Mouse (Mus musculus): ENCODE results near the gene Fbxl21. TPM values are rescaled to one million over a fixed set of nuclear protein-coding genes. Genes with fewer than 3 reads are reported as not detected.

The Fbxl21 gene
- polyA plus RNA-seq (2014; fragmentation: Nextera tagmentation; extraction: Ambion mirVana), result 3.9 and 4.1 TPM in 2 replicates

GRCm38 (mm10) chr13:56522081-56522820 lies at the start of gene Fbxl21:
TSS of gene Fbxl21 (plus strand) at chr13:56522472.
- no peaks in the 10 kb centered on the region for H3K27me3 ChIP-seq (ENCODE audit: control insufficient read depth, insufficient read depth, low read length)
- ATAC-seq (ENCODE audit: low FRiP score) (peak; percentile 96), DNase-seq (ENCODE audit: low spot score) (peak; percentile 82)
- H3K4me1 ChIP-seq (replicated peaks; ENCODE audit: control insufficient read depth, insufficient read depth, low read length), result no peaks in the 10 kb centered on the region
- WGBS, result 1% methylated on average over 53 of the region's 56 CpGs
- peak within 1 kb of the TSS; percentile 71 for H3K9ac ChIP-seq
- H3K27ac ChIP-seq, result no peak within 1 kb of the TSS
- H3K36me3 ChIP-seq (replicated peaks; ENCODE audit: control insufficient read depth, insufficient read depth), result no peaks in the 10 kb centered on the region
- peak within 1 kb of the TSS; percentile 94 for H3K4me2 ChIP-seq (replicated peaks)
- no peaks in the 10 kb centered on the region for H3K9me3 ChIP-seq (ENCODE audit: control insufficient read depth, low read length)
- peak within 1 kb of the TSS; percentile 71 for H3K4me3 ChIP-seq (replicated peaks; ENCODE audit: low read length)

- ATAC-seq (ENCODE audit: low FRiP score), result no peak
- Histone ChIP-seq H3K4me3 (replicated peaks; ENCODE audit: low read length) (no peak overlapping the region), H3K27me3 (ENCODE audit: control insufficient read depth, insufficient read depth, low read length) (no peaks in the 10 kb centered on the region), H3K4me2 (replicated peaks) (no peak overlapping the region), H3K4me1 (replicated peaks; ENCODE audit: control insufficient read depth, insufficient read depth, low read length) (0 out of 2 replicates have a peak, but pooled peaks cover 3% of the 10 kb centered on the region), H3K36me3 (replicated peaks; ENCODE audit: control insufficient read depth, insufficient read depth) (no peaks in the 10 kb centered on the region), H3K9ac (no peak overlapping the region), H3K27ac (no peak overlapping the region), H3K9me3 (ENCODE audit: control insufficient read depth, low read length) (no peaks in the 10 kb centered on the region)
- 93% methylated on average over 9 of the region's 9 CpGs for WGBS
- no peak for DNase-seq (ENCODE audit: low spot score)
Observed at GRCm38 (mm10) chr13:56472661-56473060, 49.6 kb upstream of the Fbxl21 start.

GRCm38 (mm10) chr13:56475363-56475762 lies 46.9 kb upstream of the Fbxl21 start:
- H3K27me3 ChIP-seq (ENCODE audit: control insufficient read depth, insufficient read depth, low read length), result no peaks in the 10 kb centered on the region
- no peaks in the 10 kb centered on the region for H3K36me3 ChIP-seq (replicated peaks; ENCODE audit: control insufficient read depth, insufficient read depth)
- DNase-seq (ENCODE audit: low spot score) (peak; percentile 78), ATAC-seq (ENCODE audit: low FRiP score) (peak; percentile 57; the same call in 1 of the 2 replicates)
- 0 out of 2 replicates have a peak overlapping the region, but pooled peaks have one; percentile 15 for H3K4me2 ChIP-seq (replicated peaks)
- H3K9me3 ChIP-seq (ENCODE audit: control insufficient read depth, low read length), result no peaks in the 10 kb centered on the region
- H3K4me3 ChIP-seq (replicated peaks; ENCODE audit: low read length), result no peak overlapping the region
- 35% methylated on average over 4 of the region's 4 CpGs for WGBS
- 0 out of 2 replicates have a peak, but pooled peaks cover 3% of the 10 kb centered on the region for H3K4me1 ChIP-seq (replicated peaks; ENCODE audit: control insufficient read depth, insufficient read depth, low read length)
- H3K27ac ChIP-seq, result no peak overlapping the region
- no peak overlapping the region for H3K9ac ChIP-seq

- Histone ChIP-seq H3K9me3 (ENCODE audit: control insufficient read depth, low read length) (no peaks in the 10 kb centered on the region), H3K4me1 (replicated peaks; ENCODE audit: control insufficient read depth, insufficient read depth, low read length) (no peaks in the 10 kb centered on the region), H3K9ac (no peak overlapping the region), H3K36me3 (replicated peaks; ENCODE audit: control insufficient read depth, insufficient read depth) (no peaks in the 10 kb centered on the region), H3K4me3 (replicated peaks; ENCODE audit: low read length) (no peak overlapping the region), H3K27me3 (ENCODE audit: control insufficient read depth, insufficient read depth, low read length) (no peaks in the 10 kb centered on the region), H3K4me2 (replicated peaks) (no peak overlapping the region), H3K27ac (no peak overlapping the region)
- ATAC-seq (ENCODE audit: low FRiP score) (no peak), DNase-seq (ENCODE audit: low spot score) (no peak)
- WGBS, result 80% methylated on average over 5 of the region's 5 CpGs
Observed at GRCm38 (mm10) chr13:56476790-56477189, 45.5 kb upstream of the Fbxl21 start.

GRCm38 (mm10) chr13:56477271-56477670 lies 45.0 kb upstream of the Fbxl21 start:
- ATAC-seq (ENCODE audit: low FRiP score), result no peak
- Histone ChIP-seq H3K36me3 (replicated peaks; ENCODE audit: control insufficient read depth, insufficient read depth) (no peaks in the 10 kb centered on the region), H3K27ac (no peak overlapping the region), H3K9me3 (ENCODE audit: control insufficient read depth, low read length) (no peaks in the 10 kb centered on the region), H3K4me2 (replicated peaks) (no peak overlapping the region), H3K27me3 (ENCODE audit: control insufficient read depth, insufficient read depth, low read length) (no peaks in the 10 kb centered on the region), H3K4me3 (replicated peaks; ENCODE audit: low read length) (no peak overlapping the region), H3K4me1 (replicated peaks; ENCODE audit: control insufficient read depth, insufficient read depth, low read length) (no peaks in the 10 kb centered on the region), H3K9ac (no peak overlapping the region)
- no peak for DNase-seq (ENCODE audit: low spot score)
- 56% methylated on average over 6 of the region's 6 CpGs for WGBS

GRCm38 (mm10) chr13:56478027-56478426 lies 44.2 kb upstream of the Fbxl21 start:
- Histone ChIP-seq H3K9ac (no peak overlapping the region), H3K4me3 (replicated peaks; ENCODE audit: low read length) (no peak overlapping the region), H3K4me1 (replicated peaks; ENCODE audit: control insufficient read depth, insufficient read depth, low read length) (no peaks in the 10 kb centered on the region), H3K4me2 (replicated peaks) (no peak overlapping the region), H3K27ac (no peak overlapping the region), H3K36me3 (replicated peaks; ENCODE audit: control insufficient read depth, insufficient read depth) (no peaks in the 10 kb centered on the region), H3K9me3 (ENCODE audit: control insufficient read depth, low read length) (no peaks in the 10 kb centered on the region), H3K27me3 (ENCODE audit: control insufficient read depth, insufficient read depth, low read length) (no peaks in the 10 kb centered on the region)
- WGBS, result 77% methylated on average over 6 of the region's 6 CpGs
- DNase-seq (ENCODE audit: low spot score) (no peak), ATAC-seq (ENCODE audit: low FRiP score) (no peak)

- 85% methylated on average over 3 of the region's 3 CpGs for WGBS
- H3K4me2 ChIP-seq (replicated peaks), result no peak within 1 kb of the TSS
- H3K4me3 ChIP-seq (replicated peaks; ENCODE audit: low read length), result no peak within 1 kb of the TSS
Observed at GRCm38 (mm10) chr13:56482146-56482545, 40.1 kb upstream of the Fbxl21 start, which contains the start of gene Il9. TSS of gene Il9 (minus strand) at chr13:56482246.

GRCm38 (mm10) chr13:56488012-56488411 lies 34.3 kb upstream of the Fbxl21 start:
- no peak overlapping the region for H3K4me2 ChIP-seq (replicated peaks)
- WGBS, result 79% methylated on average over 5 of the region's 5 CpGs
- H3K36me3 ChIP-seq (replicated peaks; ENCODE audit: control insufficient read depth, insufficient read depth), result no peaks in the 10 kb centered on the region
- no peak for ATAC-seq (ENCODE audit: low FRiP score)
- DNase-seq (ENCODE audit: low spot score), result no peak
- no peaks in the 10 kb centered on the region for H3K27me3 ChIP-seq (ENCODE audit: control insufficient read depth, insufficient read depth, low read length)
- H3K9me3 ChIP-seq (ENCODE audit: control insufficient read depth, low read length), result no peaks in the 10 kb centered on the region
- H3K9ac ChIP-seq, result no peak overlapping the region
- H3K4me1 ChIP-seq (replicated peaks; ENCODE audit: control insufficient read depth, insufficient read depth, low read length), result no peaks in the 10 kb centered on the region
- H3K27ac ChIP-seq, result no peak overlapping the region
- no peak overlapping the region for H3K4me3 ChIP-seq (replicated peaks; ENCODE audit: low read length)

More at GRCm38 (mm10) chr13:56482146-56482545, 40.1 kb upstream of the Fbxl21 start, which contains the start of gene Il9:
- no peaks in the 10 kb centered on the region for H3K36me3 ChIP-seq (replicated peaks; ENCODE audit: control insufficient read depth, insufficient read depth)
- no peak within 1 kb of the TSS for H3K27ac ChIP-seq
- DNase-seq (ENCODE audit: low spot score) (no peak), ATAC-seq (ENCODE audit: low FRiP score) (no peak)
- H3K27me3 ChIP-seq (ENCODE audit: control insufficient read depth, insufficient read depth, low read length), result no peaks in the 10 kb centered on the region
- H3K9me3 ChIP-seq (ENCODE audit: control insufficient read depth, low read length), result no peaks in the 10 kb centered on the region
- H3K9ac ChIP-seq, result no peak within 1 kb of the TSS
- no peaks in the 10 kb centered on the region for H3K4me1 ChIP-seq (replicated peaks; ENCODE audit: control insufficient read depth, insufficient read depth, low read length)

- DNase-seq (ENCODE audit: low spot score), result no peak
- Histone ChIP-seq H3K9ac (no peak overlapping the region), H3K4me2 (replicated peaks) (no peak overlapping the region), H3K27ac (no peak overlapping the region), H3K27me3 (ENCODE audit: control insufficient read depth, insufficient read depth, low read length) (no peaks in the 10 kb centered on the region), H3K9me3 (ENCODE audit: control insufficient read depth, low read length) (no peaks in the 10 kb centered on the region), H3K4me3 (replicated peaks; ENCODE audit: low read length) (no peak overlapping the region), H3K4me1 (replicated peaks; ENCODE audit: control insufficient read depth, insufficient read depth, low read length) (no peaks in the 10 kb centered on the region), H3K36me3 (replicated peaks; ENCODE audit: control insufficient read depth, insufficient read depth) (no peaks in the 10 kb centered on the region)
- no peak for ATAC-seq (ENCODE audit: low FRiP score)
- 19% methylated on average over 3 of the region's 3 CpGs for WGBS
Observed at GRCm38 (mm10) chr13:56494440-56494839, 27.8 kb upstream of the Fbxl21 start.

Data from hindbrain, embryonic 14.5 days (tissue).